Mouse (Mus musculus): ENCODE measurements at regions not wholly inside any gene's neighbourhood (a gene's known extent, or its start where the extent isn't known, plus 50 kb on each side); places are given as distances from the start of the nearest gene placed in this dataset.
A peak's percentile ranks its signal among the peaks of the same experiment; 100 is the strongest.

- H3K27me3 ChIP-seq (ENCODE audit: control insufficient read depth, insufficient read depth, low read length): no peaks in the 10 kb centered on the region
- peak; percentile 14 to 24 for DNase-seq
- no peaks in the 10 kb centered on the region for H3K79me2 ChIP-seq (replicated peaks; ENCODE audit: control insufficient read depth, insufficient read depth, low read length)
- no peaks in the 10 kb centered on the region for H3K36me3 ChIP-seq (ENCODE audit: control insufficient read depth, insufficient read depth, low read length)
- intact Hi-C loops (cut with DNase I): loop anchor here (1.0 to 5.0 kb wide), 6 partner anchors 58 to 601 kb away; partner anchors contain the start of gene Edn1
- TF ChIP-seq POLR2A (IDR thresholded peaks at IDR 0.05; ENCODE audit: insufficient read depth, low read depth, low read length) (no peak), EP300 (IDR thresholded peaks at IDR 0.05; ENCODE audit: insufficient read depth, low read depth, low read length) (peak; percentile 61; the same call in 1 of the 2 replicates), CTCF (IDR thresholded peaks at IDR 0.05) (peak; percentile 84)
- no peak overlapping the region for H3K27ac ChIP-seq
- WGBS: 22% methylated on average over 7 of the region's 7 CpGs
- H3K9ac ChIP-seq (ENCODE audit: low read depth, low read length): no peak overlapping the region
- H3K4me1 ChIP-seq (ENCODE audit: control insufficient read depth, insufficient read depth, low read length): peaks cover 9% of the 10 kb centered on the region
- no peak overlapping the region for H3K4me3 ChIP-seq
Measured at GRCm38 (mm10) chr13:42244240-42245086, 56.8 kb upstream of the Edn1 start.

GRCm38 (mm10) chr13:42245753-42246409 lies 55.4 kb upstream of the Edn1 start:
- Histone ChIP-seq H3K27ac (peak overlapping the region; percentile 61), H3K36me3 (ENCODE audit: control insufficient read depth, insufficient read depth, low read length) (no peaks in the 10 kb centered on the region), H3K4me1 (ENCODE audit: control insufficient read depth, insufficient read depth, low read length) (peaks cover 9% of the 10 kb centered on the region), H3K4me3 (no peak overlapping the region), H3K27me3 (ENCODE audit: control insufficient read depth, insufficient read depth, low read length) (no peaks in the 10 kb centered on the region), H3K9ac (ENCODE audit: low read depth, low read length) (peak overlapping the region; percentile 64), H3K79me2 (replicated peaks; ENCODE audit: control insufficient read depth, insufficient read depth, low read length) (no peaks in the 10 kb centered on the region)
- WGBS: 16% methylated on average over 11 of the region's 11 CpGs
- intact Hi-C loops (cut with DNase I): loop anchor here (1.0 to 5.0 kb wide), 3 partner anchors 56 to 537 kb away; partner anchors contain the start of gene Edn1
- peak; percentile 22 to 24 for DNase-seq
- no peak for TF ChIP-seq CTCF (IDR thresholded peaks at IDR 0.05)
- TF ChIP-seq EP300 (IDR thresholded peaks at IDR 0.05; ENCODE audit: insufficient read depth, low read depth, low read length): no peak
- no peak for TF ChIP-seq POLR2A (IDR thresholded peaks at IDR 0.05; ENCODE audit: insufficient read depth, low read depth, low read length)
